Mouse (Mus musculus) heart, adult 2 months (tissue): ENCODE results near the gene Bpi.

Experiments
- CTCF ChIP-seq: fragments of 200-600 bp; IDR thresholded peaks from 2 replicates; pipeline ENCODE4 v1.8.1; 2022; ENCODE audit warnings: antibody characterized with exemption, mild to moderate bottlenecking, moderate library complexity
- POLR2A ChIP-seq: fragments of 200-500 bp; IDR thresholded peaks from 2 replicates; pipeline ENCODE4 v1.6.1; 2011; ENCODE audit warnings: mild to moderate bottlenecking, low read depth, low read length, control low read depth; ENCODE audit not compliant: insufficient read depth

GRCm38 (mm10) chr2:158281497-158282205, 23.8 kb downstream of the Bpi start:
- TF ChIP-seq POLR2A (no peak), CTCF (no peak)
